Mouse (Mus musculus): ENCODE results near the gene Amer2. TPM values are rescaled to one million over a fixed set of nuclear protein-coding genes. Genes with fewer than 3 reads are reported as not detected.

Amer2 gene
- 2.7 TPM for polyA plus RNA-seq (2014; fragmentation: Illumina TruSeq; extraction: RNeasy Lipid Tissue Mini Kit (QIAGEN cat#74804); ENCODE audit: low read depth, low replicate concordance)

GRCm38 (mm10) chr14:60372821-60373309, at the start of gene Amer2:
Amer2 (plus strand) TSS chr14:60373259.

Other genes starting within 250 kb of the Amer2 start
- gene Atp8a2, start 176.1 kb upstream of the Amer2 start, polyA plus RNA-seq (2014; fragmentation: Illumina TruSeq; extraction: RNeasy Lipid Tissue Mini Kit (QIAGEN cat#74804); ENCODE audit: low read depth, low replicate concordance) = 0.82 TPM
- not detected for gene Nupl1, start 121.8 kb upstream of the Amer2 start, polyA plus RNA-seq (2014; fragmentation: Illumina TruSeq; extraction: RNeasy Lipid Tissue Mini Kit (QIAGEN cat#74804); ENCODE audit: low read depth, low replicate concordance)
- gene Gm49336, start 121.8 kb upstream of the Amer2 start, polyA plus RNA-seq (2014; fragmentation: Illumina TruSeq; extraction: RNeasy Lipid Tissue Mini Kit (QIAGEN cat#74804); ENCODE audit: low read depth, low replicate concordance) = 98.7 TPM
- gene Mtmr6, start 108.0 kb upstream of the Amer2 start, polyA plus RNA-seq (2014; fragmentation: Illumina TruSeq; extraction: RNeasy Lipid Tissue Mini Kit (QIAGEN cat#74804); ENCODE audit: low read depth, low replicate concordance) = 163 TPM